Mouse (Mus musculus) adipocyte (in vitro differentiated cells): ENCODE data around the gene Apol7b.

ENCODE experiments used
- DNase-seq: peaks from one replicate; pipeline ENCODE4 v3.0.0-alpha.2; 2016; ENCODE audit warnings: low spot score

Apol7b gene

DNA sequence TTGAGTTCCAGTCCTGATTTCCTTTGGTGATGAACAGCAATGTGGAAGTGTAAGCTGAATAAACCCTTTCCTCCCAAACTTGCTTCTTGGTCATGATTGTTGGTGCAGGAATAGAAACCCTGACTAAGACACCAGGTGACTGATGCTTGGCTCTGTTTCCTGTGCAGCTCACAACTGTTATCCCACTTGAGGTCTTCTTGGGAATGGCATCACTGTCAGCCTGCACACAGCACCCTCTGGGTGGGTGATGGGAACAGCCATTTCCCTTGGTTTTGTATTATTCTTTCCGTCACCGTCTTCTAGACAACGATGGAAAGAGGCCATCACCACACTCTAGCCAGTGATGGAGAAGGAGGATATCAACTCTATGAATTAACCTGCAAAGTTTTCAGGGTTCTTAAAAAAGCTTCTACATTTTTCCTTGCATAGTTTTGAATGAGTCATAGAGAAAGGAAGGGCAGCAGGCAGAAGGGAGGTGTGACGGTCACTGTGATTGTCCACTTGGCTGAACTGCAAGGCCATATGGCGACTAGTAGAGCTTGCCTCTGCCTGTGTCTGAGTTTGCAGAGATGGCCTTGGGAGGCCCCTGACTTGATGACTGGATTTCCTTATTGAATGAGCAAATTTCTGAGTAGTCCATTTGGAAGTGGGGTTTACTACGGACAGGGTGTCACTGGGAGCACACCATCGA is 62.8 kb downstream of the Apol7b start:
- no peak for DNase-seq

DNA sequence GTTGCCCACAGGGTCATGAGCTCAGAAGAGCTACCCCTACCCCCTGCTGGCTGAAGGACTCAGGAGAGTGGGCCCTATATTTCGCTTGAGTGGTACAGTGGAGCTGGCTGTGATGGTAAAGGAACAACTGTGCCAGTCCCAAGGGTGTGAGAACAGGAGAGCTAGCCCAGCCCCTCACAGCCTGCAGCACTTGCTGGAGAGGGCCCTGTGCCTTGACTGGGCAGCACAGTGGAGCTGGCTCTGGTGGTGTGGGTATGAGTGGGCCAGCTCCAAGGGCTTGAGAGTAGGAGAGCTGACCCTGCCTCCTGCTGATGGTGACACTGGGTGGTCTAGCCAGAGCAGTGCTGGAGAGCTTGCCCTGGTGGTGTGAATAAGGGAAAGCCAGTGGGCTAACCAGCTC is 64.4 kb downstream of the Apol7b start:
- DNase-seq: no peak

DNA sequence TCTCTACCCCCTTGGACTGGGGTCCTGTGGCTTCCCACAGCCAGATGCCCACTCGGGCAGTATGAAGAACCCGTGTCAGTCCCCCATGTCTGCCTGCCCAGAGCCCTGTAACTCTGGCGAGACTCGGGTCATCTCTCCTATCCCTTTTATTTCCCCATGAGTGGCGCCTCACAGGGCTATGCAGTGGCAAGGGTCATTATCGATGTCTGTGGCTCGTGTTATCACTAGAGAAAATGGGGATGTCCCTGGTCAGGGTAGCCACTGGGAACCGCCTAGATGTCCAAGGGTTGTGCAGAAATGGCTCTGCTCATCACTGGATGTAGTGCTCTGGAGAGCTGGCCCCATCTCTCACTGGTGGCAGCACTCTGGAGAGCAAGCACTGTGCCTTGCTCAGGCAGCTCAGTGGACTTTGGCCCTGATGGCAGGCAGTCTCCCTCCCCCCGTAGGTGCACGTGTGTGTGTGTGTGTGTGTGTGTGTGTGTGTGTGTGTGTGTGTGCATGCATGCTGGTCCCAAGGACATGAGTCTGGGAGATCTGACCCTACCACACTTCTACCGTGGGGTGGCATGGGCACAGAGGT is 64.9 kb downstream of the Apol7b start:
- no peak for DNase-seq

DNA sequence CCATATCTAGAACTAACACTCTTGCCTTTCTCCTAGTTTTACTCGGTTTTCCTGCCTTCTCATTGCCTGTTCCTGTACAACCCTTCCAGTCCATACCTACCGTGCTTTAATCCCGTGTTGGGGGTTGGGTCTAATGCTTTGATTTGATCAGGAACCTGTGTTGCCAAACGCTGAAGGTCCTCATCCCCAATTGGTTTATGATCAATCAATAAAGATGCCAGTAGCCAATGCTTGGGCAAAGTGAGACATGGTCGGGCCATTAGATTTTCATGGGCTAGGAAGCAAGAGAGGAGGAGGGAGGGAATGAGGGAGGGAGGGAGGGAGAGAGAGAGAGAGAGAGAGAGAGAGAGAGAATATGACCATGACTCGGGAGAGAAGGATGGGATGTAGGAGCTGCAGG is 65.8 kb downstream of the Apol7b start:
- no peak for DNase-seq

DNA sequence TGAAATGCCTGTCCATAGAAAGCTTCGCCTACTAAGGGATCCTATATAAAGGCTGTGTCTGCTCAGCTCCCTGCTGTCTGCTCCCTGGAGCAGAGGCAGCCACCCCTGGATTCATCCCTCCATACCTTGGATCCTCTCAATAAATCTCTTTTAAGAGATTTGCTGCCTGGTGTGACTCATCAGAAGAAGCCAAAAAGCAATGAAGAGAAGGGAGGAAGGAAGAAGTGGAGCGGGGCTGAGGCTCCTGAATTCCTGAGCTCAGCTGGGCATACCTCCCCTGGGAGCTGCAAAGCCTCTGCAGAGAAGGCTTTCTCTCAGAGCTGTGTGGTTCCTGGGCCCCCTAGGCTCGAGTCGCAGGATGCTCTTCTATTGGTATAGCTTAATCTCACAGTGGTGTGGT is 67.4 kb downstream of the Apol7b start:
- no peak for DNase-seq

DNA sequence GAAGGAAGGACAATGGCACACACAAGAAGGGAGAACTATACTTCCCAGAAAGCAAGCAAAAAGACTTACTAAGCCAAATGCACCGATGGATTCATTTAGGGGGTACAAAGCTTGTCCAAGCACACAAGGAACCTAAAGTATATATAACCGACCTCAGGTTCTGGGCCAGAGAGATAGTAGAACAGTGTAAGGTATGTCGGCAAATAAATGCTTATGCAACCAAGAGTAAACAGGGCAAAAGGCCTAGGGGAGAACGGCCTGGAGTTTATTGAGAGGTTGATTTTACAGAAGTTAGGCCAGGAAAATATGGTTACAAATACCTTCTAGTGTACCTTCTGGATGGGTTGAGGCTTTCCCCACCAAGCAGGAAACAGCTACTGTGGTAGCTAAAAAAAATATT is 69.9 kb downstream of the Apol7b start:
- DNase-seq: no peak

DNA sequence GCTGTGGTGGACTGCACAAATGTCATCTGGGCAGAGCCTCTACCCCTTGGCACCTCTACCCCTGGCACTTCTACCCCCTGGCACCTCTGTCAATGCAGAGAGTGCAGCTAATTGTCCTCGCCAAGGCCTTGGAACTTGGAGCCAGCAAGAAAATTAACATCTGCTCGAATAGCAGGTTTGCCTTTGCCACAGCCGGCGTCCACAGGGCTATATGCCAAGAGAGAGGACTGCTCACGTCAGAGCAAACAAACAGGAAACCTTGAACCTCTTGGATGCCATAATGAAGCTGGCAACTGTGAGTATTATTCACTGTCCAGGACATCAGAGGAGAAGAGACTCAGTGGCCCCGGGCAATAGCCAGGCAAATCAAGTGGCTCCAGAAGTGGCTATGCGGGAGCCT is 70.4 kb downstream of the Apol7b start:
- DNase-seq: peak; percentile 69
